Mouse (Mus musculus): Measurements from ENCODE around the gene Cyp2w1. TPM values are rescaled to one million over a fixed set of nuclear protein-coding genes. Genes with fewer than 3 reads are reported as not detected.

Gene Cyp2w1
- polyA plus RNA-seq, 1 experiment: 2.0 TPM

GRCm38 (mm10) chr5:139378986-139379629 is 26.7 kb downstream of the Cyp2w1 start:
- Histone ChIP-seq H3K27me3 (ENCODE audit: control insufficient read depth, insufficient read depth, low read length) (no peaks in the 10 kb centered on the region), H3K4me1 (ENCODE audit: control insufficient read depth, insufficient read depth, insufficient read length, low read length) (peaks cover 34% of the 10 kb centered on the region), H3K4me3 (ENCODE audit: low read depth, low read length) (peak overlapping the region; percentile 8; the same call in 1 of the 2 replicates), H3K27ac (ENCODE audit: insufficient read depth, low read depth, low read length) (peak overlapping the region; percentile 77), H3K36me3 (ENCODE audit: control insufficient read depth, insufficient read depth, low read length) (no peaks in the 10 kb centered on the region)
- WGBS: 12% methylated on average over 21 of the region's 21 CpGs
- TF ChIP-seq POLR2A (IDR thresholded peaks at IDR 0.05; ENCODE audit: low read depth, low read length): no peak
- TF ChIP-seq CTCF (IDR thresholded peaks at IDR 0.05; ENCODE audit: extremely low read depth, insufficient read length, insufficient replicate concordance, low read depth, low read length): no peak

GRCm38 (mm10) chr5:139379771-139380384 is 27.5 kb downstream of the Cyp2w1 start:
- Histone ChIP-seq H3K4me1 (ENCODE audit: control insufficient read depth, insufficient read depth, insufficient read length, low read length) (peaks cover 37% of the 10 kb centered on the region), H3K27ac (ENCODE audit: insufficient read depth, low read depth, low read length) (peak overlapping the region; percentile 32), H3K4me3 (ENCODE audit: low read depth, low read length) (peak overlapping the region; percentile 76), H3K36me3 (ENCODE audit: control insufficient read depth, insufficient read depth, low read length) (no peaks in the 10 kb centered on the region), H3K27me3 (ENCODE audit: control insufficient read depth, insufficient read depth, low read length) (no peaks in the 10 kb centered on the region)
- no peak for TF ChIP-seq POLR2A (IDR thresholded peaks at IDR 0.05; ENCODE audit: low read depth, low read length)
- no peak for TF ChIP-seq CTCF (IDR thresholded peaks at IDR 0.05; ENCODE audit: extremely low read depth, insufficient read length, insufficient replicate concordance, low read depth, low read length)
- 11% methylated on average over 8 of the region's 8 CpGs for WGBS

GRCm38 (mm10) chr5:139380385-139381248 is 28.2 kb downstream of the Cyp2w1 start:
- TF ChIP-seq POLR2A (IDR thresholded peaks at IDR 0.05; ENCODE audit: low read depth, low read length) (0 out of 2 replicates have a peak, but pooled peaks have one; percentile 29), CTCF (IDR thresholded peaks at IDR 0.05; ENCODE audit: extremely low read depth, insufficient read length, insufficient replicate concordance, low read depth, low read length) (no peak)
- H3K4me1 ChIP-seq (ENCODE audit: control insufficient read depth, insufficient read depth, insufficient read length, low read length): peaks cover 37% of the 10 kb centered on the region

GRCm38 (mm10) chr5:139381586-139382513 is 29.4 kb downstream of the Cyp2w1 start:
- no peaks in the 10 kb centered on the region for H3K27me3 ChIP-seq (ENCODE audit: control insufficient read depth, insufficient read depth, low read length)
- peak overlapping the region; percentile 15 for H3K4me3 ChIP-seq (ENCODE audit: low read depth, low read length)
- TF ChIP-seq CTCF (IDR thresholded peaks at IDR 0.05; ENCODE audit: extremely low read depth, insufficient read length, insufficient replicate concordance, low read depth, low read length): no peak
- no peak for TF ChIP-seq POLR2A (IDR thresholded peaks at IDR 0.05; ENCODE audit: low read depth, low read length)
- no peaks in the 10 kb centered on the region; the same call in 1 of the 2 replicates for H3K36me3 ChIP-seq (ENCODE audit: control insufficient read depth, insufficient read depth, low read length)
- peaks cover 37% of the 10 kb centered on the region for H3K4me1 ChIP-seq (ENCODE audit: control insufficient read depth, insufficient read depth, insufficient read length, low read length)
- peak overlapping the region; percentile 79 for H3K27ac ChIP-seq (ENCODE audit: insufficient read depth, low read depth, low read length)
- 53% methylated on average over 18 of the region's 18 CpGs for WGBS

More at GRCm38 (mm10) chr5:139380385-139381248, 28.2 kb downstream of the Cyp2w1 start:
- peak overlapping the region; percentile 76 for H3K4me3 ChIP-seq (ENCODE audit: low read depth, low read length)
- peak overlapping the region; percentile 71 for H3K27ac ChIP-seq (ENCODE audit: insufficient read depth, low read depth, low read length)
- H3K27me3 ChIP-seq (ENCODE audit: control insufficient read depth, insufficient read depth, low read length): no peaks in the 10 kb centered on the region
- H3K36me3 ChIP-seq (ENCODE audit: control insufficient read depth, insufficient read depth, low read length): no peaks in the 10 kb centered on the region
- WGBS: 1% methylated on average over 72 of the region's 73 CpGs

GRCm38 (mm10) chr5:139382760-139383159 is 30.3 kb downstream of the Cyp2w1 start:
- H3K27ac ChIP-seq (ENCODE audit: insufficient read depth, low read depth, low read length): peak overlapping the region; percentile 79

GRCm38 (mm10) chr5:139383234-139383633 is 30.8 kb downstream of the Cyp2w1 start:
- no peaks in the 10 kb centered on the region; the same call in 1 of the 2 replicates for H3K36me3 ChIP-seq (ENCODE audit: control insufficient read depth, insufficient read depth, low read length)
- H3K27me3 ChIP-seq (ENCODE audit: control insufficient read depth, insufficient read depth, low read length): no peaks in the 10 kb centered on the region
- peak overlapping the region; percentile 79 for H3K27ac ChIP-seq (ENCODE audit: insufficient read depth, low read depth, low read length)
- TF ChIP-seq CTCF (IDR thresholded peaks at IDR 0.05; ENCODE audit: extremely low read depth, insufficient read length, insufficient replicate concordance, low read depth, low read length) (no peak), POLR2A (IDR thresholded peaks at IDR 0.05; ENCODE audit: low read depth, low read length) (no peak)
- peaks cover 34% of the 10 kb centered on the region for H3K4me1 ChIP-seq (ENCODE audit: control insufficient read depth, insufficient read depth, insufficient read length, low read length)
- 65% methylated on average over 9 of the region's 9 CpGs for WGBS
- H3K4me3 ChIP-seq (ENCODE audit: low read depth, low read length): no peak overlapping the region

More at GRCm38 (mm10) chr5:139382760-139383159, 30.3 kb downstream of the Cyp2w1 start:
- no peaks in the 10 kb centered on the region for H3K27me3 ChIP-seq (ENCODE audit: control insufficient read depth, insufficient read depth, low read length)
- H3K36me3 ChIP-seq (ENCODE audit: control insufficient read depth, insufficient read depth, low read length): no peaks in the 10 kb centered on the region; the same call in 1 of the 2 replicates
- TF ChIP-seq POLR2A (IDR thresholded peaks at IDR 0.05; ENCODE audit: low read depth, low read length) (no peak), CTCF (IDR thresholded peaks at IDR 0.05; ENCODE audit: extremely low read depth, insufficient read length, insufficient replicate concordance, low read depth, low read length) (no peak)
- peaks cover 34% of the 10 kb centered on the region for H3K4me1 ChIP-seq (ENCODE audit: control insufficient read depth, insufficient read depth, insufficient read length, low read length)
- 36% methylated on average over 8 of the region's 8 CpGs for WGBS
- peak overlapping the region; percentile 21 for H3K4me3 ChIP-seq (ENCODE audit: low read depth, low read length)
